Mouse (Mus musculus) kidney, postnatal 4 days (tissue): ENCODE results near the gene Wbp1.

Experiments used
- DNase-seq, 2 experiments: peaks; one replicate each; pipeline ENCODE4 v3.0.0; 2021; ENCODE audit warnings: mixed read lengths in 2 of 2

Gene Wbp1

DNA sequence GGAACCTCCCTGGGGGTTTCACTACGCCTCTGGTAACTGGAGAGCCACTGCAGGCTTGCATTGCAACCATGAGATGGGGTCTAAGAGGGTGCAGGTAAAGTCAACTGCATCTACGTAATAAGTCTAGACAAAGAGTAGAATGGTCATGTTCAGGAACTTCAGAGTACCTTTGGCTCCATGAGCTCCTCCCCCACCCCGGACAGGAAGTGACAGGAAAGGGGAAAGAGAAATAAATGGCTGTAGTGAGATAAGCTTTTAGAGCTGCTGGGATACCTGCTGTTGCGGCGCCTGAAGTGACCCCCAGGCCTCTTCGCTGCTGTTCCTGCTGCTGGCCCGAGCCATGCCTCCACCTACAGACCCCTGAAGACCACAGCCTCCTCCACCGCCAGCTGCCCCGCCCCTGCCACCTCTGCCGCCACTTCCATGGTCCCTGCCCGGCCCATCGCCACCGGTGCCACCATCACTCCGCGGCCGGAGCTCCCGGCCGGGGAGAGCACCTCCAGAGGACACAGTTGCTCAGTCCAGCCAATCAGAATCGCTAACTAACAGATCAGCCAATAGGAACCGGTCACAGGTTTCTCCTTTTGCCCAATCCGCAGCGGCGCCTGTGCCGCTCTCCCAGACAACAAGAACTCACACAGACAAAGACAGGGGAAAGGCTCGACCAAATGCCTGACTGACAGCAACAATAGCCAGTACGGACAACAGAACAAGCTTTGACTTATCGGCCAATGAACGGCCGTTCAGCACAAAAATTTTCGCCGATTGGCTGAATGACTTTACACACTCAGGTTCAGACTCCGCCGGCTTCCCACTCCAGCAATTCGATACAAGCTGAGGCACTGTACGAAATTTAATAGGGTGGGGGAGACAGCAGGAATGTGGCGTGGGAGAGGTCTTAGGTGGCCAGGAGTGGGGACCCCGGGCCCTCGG lies at the start of gene Wbp1:
Wbp1 (minus strand) TSS at position 630 of the 933 bp plus-strand sequence.
- peak; percentile 88 to 94 for DNase-seq

DNA sequence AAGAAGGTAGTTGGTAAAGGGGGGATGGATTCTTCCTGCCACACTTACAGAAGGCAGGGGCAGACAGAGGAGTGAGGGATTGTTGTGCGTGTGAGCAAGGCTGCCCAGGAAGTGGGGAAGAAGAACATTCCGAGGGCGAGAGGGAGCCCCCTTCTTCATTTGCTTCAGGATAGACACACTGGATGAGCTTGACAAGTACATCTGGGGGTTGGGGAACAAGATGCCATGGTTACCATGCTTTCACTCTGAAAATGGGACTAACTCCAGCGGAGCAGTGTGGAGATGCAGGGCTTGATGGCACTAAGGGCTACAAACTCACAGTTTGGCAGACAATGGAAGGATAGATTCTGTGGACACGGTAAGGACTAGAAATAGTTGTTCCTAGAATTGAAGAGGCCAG lies 49.7 kb upstream of the Wbp1 start:
- no peak for DNase-seq

DNA sequence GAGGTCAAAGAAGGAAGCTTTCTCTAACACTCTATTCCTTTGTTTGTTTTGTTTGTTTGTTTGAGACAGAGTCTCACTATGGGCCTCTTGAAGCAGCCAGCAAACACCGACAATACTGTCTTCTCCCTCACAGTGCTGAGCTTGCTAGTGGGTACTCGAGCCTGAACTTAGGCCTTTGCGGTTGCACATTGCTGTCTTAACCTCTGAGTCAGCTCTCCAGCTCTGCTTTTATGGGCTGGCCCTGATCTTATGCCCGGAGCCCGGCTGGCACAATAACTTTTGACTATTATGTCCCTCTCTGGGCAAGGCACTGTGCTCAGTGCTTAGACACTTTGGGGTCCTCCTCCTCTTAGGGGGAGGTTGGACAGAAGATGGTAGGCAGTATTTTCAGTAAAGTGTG lies 48.5 kb upstream of the Wbp1 start:
- DNase-seq: peak in 1 of 2 experiments; percentile 21

DNA sequence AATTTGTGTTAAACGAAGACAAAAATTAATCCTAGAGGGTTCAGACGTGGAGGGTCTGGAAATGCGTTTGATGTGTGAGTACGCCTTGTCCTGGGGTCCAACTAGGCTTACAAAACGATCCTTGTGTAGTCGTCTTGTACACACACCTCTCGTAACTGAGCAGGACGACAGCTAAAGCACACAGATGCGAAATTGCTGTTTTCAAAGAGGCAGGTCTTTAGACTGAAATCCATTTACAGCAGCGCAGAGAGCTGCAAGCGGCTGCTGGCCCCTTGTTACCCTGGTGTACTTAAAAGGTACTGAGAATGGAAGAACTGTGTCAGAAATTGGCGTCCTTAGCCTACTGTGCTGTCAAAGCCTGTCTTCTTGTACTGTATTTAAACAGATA lies 44.9 kb upstream of the Wbp1 start:
- DNase-seq: no peak

DNA sequence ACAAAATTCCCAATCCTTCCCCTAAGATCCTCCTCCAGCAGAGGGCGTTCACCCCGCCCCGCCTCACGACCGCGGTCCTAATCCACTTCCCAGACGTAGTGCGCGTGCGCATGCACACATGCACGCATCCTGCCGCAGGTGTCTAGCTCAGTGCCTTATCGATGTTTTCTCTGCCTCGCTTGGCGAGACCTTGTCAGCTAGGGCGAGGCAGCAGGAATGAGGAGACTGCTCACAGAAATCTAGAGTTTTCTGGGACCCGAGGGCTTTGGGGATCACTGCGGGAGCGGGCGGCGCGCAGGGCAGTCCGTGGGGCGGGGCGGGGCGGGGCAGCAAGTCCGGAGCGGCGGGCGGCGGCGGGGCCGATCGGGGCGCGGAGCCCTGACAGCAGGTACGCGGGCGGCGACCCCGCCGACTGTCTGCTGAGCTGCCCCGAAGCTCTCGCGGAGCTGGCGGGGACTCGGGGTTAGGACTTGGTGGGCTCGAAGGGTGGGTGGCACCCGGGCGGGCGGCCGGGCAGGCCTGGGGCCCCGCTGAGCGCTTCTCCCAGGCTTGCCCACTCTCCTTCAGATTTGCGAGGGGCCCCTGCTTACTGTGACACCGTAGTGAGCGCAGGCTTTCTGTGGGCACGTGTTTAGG lies 44.4 kb upstream of the Wbp1 start, which contains the start of gene Dctn1:
Dctn1 (plus strand) TSS at position 314 of the 636 bp plus-strand sequence.
- DNase-seq: peak; percentile 96 to 98

DNA sequence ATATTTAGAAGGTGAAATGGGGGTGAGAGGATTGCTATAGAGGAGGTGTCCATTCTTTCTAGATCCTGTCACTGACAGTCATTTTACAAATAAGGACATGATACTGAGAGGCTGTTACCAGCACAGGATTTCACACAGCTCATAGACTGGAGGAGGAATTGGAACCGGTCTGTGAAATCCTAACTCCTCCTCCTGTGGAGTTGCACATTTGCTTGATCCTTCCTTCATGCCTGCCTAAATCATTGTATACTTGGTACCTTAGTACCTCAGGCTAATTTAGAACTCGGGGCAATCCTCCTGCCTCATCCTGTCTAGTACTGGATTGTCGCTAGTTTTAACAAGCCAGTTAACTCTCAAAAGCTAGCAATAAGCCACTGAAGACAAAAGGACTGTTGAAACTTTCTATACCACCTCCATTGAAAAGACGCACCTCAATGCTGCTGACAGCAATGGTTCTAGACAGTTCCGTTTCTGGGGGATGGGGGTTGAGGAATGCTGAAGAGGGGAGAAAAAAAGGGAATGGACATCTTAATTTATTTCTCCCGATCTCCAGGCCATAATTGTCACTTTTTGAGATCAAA lies 43.8 kb upstream of the Wbp1 start:
- DNase-seq: no peak

DNA sequence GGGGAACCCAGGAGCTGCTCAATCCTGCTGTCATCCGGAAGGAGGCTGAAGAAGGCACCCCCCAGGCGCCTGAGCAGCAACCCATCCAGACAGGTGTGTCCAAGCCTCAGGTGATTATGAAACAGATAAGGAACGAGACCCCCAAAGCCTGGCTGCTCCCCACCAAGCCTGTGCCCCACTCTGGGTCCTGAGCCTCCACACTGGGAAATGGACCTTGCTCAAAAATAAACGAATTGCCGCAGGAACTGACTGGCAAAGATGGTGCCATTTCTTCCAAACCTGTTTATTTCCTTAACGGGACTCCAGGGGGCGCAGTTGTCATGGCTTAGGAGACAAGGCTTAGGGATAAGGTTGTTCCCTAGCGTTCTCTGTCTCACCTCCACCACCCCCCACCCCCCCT lies 41.3 kb upstream of the Wbp1 start:
- DNase-seq: peak; percentile 77 to 83

DNA sequence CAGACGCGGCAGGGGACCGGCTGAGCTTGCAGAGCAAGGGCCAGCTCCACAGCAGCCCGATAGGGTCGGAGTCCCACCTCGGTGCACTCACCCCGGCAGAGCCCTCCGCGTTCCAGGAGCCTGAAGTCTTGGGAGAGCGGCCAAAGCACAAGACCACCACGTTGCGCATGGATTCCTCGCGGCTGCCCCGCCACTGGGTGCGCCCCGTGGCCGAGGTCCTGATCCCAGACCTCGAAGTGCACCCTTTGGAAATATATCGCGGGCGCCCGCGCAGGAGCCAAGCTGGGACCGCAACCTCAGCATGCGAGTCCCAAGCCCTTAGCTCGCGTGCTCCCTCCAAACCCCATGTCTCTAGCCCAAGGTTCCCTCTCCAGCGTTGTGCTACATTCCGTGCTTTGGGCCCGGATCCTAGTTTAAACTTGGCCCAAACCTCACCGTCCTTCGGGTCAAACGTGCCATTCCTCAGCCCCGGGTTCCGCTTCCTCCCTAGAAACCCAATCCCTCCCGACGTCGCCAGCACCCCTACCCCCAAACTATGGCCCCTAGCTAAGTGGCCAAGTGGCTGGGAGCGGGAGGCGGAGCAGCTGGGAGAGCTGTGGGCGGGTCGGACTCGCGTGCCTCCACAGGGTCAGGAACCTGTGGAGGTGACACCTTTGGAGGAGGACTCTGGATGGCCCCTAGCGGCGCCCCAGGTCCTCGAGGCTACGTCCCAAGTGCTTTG lies 40.7 kb upstream of the Wbp1 start:
- DNase-seq: peak; percentile 57 to 71

DNA sequence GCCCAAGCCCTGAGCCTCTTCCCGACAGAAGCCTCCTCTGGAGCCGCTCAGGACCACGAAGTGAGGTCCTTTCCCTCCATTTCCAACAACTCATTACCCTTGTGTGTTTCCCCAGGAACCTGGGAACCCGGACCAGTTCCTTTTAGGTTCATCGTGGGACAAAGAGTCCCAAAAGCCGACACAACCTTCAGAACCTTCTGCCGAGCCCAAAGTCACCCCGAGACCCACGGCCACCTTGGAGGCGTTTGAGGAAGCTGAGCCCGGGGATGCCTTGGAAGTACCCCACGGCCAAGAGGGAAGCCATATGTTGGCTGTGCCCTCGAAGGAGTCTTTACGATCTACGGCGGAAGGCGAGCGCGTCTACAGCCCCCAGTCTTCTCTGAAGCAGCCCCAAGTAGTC lies 40.1 kb upstream of the Wbp1 start:
- no peak for DNase-seq

DNA sequence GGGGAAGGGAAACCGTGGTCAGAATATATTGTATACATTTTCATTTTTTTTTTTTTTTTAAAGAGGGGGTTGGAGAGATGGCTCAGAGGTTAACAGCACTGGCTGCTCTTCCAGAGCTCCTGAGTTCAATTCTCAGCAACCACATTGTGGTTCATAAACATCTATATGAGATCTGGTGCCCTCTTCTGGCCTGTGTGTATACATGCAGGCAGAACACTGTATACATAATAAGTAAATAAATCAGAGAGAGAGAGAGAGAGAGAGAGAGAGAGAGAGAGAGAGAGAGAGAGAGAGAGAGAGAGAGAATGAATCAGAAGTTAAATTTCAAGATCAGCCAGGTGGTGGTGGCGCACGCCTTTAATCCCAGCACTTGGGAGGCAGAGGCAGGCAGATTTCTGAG lies 38.1 kb upstream of the Wbp1 start:
- peak in 1 of 2 experiments; percentile 39 for DNase-seq

DNA sequence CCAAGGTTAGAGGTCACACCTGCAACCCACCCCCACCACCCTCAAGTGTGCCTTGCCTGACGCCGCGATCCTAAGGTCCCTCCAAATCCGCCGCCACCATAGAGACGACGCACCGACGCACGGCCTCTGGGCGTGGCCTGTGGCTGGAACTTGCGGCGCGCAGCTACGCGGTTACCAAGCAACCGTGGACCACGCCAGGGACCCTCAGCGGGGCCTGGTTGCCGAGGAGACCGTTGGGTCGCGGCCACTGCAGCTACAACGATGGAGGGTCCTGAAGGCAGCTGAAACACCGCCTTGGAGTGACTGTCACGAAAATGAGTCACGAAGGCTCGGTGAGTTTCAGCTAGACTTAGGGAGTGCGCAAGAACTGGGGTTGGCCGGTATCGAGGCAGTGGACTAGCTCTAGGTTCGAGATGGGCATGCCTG lies 34.9 kb upstream of the Wbp1 start, which contains the start of the genes Wdr54 and 1700003E16Rik:
Wdr54 (minus strand) TSS at position 139 of the 426 bp plus-strand sequence.
1700003E16Rik (plus strand) TSS at position 146 of the 426 bp plus-strand sequence.
- peak; percentile 83 to 85 for DNase-seq

DNA sequence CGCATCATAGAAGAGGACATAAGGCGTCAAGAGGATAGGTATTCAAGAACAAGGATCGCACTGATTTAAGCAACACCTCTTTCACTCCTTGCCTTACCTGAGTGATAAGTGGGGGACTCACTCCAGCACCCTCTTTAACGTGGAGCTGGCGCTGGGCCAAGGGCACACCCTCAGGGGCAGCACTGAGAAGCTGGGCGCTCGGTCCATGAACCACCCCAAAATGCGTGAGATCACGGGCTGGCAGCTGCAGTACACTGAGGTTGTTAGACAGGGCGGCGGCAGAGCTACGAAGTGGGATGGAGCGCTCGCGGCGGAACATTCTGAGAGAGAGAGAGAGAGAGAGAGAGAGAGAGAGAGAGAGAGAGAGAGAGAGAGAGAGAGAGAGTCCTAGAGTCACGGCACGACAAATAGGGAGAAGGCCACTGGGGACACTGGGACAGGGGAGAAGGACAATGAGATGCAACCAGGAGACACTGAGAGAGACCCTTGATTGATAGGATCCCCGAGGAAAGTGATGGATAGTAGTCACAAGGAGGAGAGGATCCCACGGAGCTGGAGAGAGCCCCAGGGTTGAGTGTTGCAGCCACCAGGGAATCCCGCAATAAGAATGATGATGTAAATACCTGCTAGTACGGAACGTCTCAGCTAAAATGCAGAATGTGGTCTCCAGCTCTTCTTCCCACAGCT lies 34.3 kb upstream of the Wbp1 start:
- DNase-seq: peak in 1 of 2 experiments; percentile 27

DNA sequence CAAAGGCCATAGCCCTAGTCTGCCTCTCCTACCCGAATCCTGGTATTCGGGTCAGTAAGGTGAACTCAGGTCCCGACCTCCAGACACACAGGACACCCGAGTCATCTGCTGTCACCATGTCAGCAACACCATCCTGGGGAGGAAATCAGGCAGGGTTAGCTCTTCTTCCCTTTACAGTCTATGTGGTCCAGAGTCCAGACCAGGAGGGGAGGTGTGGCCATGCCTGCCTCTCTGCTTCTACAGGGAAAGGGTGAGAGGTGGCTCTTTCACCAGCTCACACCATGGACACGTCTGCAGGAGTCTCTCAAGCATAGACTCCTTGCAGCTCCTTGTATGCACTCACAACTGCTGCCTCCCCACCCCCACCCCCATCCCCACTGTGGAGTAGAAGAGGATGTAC lies 32.1 kb upstream of the Wbp1 start:
- DNase-seq: no peak

DNA sequence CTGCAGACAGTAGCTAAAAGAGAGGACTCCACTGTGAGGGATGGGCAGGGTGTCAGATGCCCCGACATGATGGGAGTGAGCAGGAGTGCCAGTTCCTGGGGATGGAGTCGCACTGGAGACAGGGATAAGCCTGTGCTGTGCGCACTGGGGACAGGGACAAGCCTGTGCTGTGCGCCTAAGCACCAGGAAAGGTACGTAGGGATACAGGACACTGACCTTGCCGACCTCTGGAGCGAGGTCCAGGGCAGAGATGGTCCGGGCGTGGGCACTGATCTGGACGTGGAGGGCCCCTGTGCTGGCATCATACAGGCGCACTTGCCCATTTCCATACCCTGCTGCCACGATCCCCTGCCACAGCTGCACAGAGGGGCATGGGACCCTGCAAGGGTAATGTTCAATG lies 31.7 kb upstream of the Wbp1 start:
- DNase-seq: no peak

DNA sequence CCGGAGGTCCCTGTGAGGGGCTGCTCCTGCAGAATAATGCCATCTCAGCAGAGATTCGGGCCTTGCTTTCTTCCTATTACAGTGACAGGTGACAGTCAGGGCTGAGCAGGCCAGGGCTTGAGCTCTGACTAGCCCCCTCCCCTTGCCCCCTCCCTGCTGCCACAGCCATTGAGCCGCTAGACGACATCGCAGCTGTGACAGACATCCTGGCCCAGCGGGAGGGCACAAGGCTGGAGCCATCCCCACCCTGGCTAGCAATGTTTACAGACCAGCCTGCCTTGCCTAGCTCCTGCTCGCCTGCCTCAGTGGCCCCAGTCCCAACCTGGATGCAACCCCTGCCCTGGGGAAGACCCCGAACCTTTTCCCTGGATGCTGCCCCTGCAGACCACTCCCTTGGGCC lies 30.4 kb upstream of the Wbp1 start:
- DNase-seq: no peak

DNA sequence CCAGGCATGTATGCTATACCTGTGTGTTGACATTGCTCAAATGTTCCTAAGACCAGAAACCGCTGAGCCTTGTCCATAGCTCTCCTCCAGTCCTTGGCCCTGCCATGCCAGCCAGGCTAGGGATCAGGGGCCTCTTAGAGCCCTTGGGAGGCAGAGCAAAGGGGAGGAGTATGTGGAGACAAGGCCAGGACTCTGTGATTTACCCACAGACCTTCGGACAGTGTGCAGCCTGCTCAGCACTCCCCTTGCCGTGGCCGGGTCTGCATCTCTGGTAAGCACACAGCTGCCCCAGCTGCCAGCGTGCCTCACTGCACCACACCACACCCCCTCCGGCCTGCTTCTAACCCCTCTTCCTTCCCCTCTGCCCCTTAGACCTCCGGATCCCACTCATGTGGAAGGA lies 25.9 kb upstream of the Wbp1 start:
- peak in 1 of 2 experiments; percentile 50 for DNase-seq

DNA sequence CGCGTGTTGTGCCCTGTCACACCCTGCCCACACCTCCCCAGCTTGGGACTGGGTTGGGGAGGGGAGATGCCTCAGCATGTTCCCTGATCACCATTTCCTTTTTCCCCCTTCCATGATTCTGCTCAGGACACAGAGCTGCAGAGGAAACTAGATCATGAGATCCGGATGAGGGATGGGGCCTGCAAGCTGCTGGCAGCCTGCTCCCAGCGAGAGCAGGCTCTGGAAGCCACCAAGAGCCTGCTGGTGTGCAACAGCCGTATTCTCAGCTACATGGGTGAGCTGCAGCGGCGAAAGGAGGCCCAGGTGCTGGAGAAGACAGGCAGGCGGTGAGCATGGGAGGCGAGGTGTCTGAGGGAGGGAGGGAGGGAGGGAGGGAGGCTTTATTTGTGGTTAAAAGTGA lies 24.4 kb upstream of the Wbp1 start:
- DNase-seq: no peak

DNA sequence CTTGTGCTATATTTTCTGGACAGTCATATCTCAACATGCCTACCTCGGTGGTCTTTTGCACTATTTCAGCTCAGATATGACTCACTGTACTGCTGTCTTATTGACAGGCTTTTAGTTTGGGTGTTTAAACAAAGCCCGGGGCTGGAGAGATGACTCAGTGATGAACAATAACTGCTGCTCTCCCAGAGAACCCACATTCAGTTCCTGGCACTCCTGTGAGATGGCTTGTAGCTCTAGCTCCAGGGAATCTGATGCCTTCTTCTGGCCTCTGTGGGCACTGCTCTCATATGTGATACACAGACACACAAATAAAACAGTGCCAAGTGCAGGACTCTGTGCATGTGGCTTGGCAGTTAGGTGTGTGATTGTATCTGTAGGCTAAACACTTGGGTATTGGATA lies 23.9 kb upstream of the Wbp1 start:
- no peak for DNase-seq

DNA sequence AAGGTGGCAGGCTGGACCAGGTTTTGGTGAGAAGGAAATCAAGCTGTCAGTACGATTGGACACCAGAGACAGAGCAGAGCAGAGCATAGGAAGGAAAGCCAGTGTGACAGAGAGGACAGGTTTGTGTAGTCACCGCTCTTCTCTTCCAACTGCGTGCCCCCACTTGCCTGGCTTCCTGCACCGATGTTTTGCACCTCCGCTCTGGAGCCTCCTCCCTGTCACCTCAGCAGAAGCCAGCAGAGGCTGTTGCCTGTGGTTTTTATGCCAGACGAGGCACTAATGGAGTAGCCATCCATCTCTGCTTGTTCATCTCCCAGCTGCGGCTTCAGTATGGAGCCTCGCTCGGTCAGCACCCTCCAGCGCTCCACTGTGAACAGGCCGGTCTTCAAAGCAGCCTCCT lies 21.5 kb upstream of the Wbp1 start:
- no peak for DNase-seq

DNA sequence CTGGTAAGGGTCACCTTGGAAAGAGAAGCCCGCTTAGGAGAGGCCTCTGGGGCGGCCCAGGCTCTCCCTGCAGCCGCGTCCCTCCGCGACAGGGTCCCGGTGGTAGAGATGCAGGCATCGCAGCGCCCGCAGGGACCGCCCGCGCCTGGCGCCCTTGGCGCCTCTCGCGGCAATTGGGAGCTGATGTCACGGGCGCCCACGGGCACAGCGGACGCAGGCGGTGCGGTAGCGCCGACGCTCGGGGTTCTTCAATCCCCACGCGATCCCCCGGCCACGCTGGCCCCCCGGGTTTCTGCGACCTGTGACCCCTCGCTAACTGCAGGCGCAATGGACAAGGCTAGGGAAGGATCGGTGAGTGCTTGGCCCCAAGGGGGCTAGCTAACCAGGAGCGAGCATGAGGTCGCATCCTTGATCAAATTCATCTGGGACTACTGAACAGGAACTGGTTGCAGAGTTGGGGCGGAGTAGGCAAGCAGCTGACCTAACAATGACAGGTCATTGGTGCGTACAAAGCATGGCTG lies 20.9 kb upstream of the Wbp1 start:
- peak; percentile 47 to 64 for DNase-seq

DNA sequence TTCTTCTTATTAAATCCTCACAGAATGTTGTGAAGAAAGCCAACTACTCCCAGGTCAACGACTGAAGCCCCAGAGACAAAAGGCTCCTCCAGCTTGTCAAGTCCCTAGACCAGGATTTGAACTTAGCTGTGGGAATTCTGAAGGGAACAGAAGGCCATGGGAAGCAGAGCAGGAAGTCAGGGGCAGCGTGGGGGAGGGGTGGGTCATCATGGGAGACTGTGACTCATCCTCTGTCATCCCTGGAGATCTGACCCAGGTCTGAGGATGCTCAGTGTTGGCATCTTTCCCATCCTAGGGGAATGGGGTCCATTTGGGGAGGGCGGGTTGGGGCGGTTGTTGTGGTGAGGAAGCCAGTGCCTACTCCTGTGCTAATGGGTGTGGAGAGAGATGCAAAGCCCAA lies 20.3 kb upstream of the Wbp1 start:
- DNase-seq: peak; percentile 39 to 49

DNA sequence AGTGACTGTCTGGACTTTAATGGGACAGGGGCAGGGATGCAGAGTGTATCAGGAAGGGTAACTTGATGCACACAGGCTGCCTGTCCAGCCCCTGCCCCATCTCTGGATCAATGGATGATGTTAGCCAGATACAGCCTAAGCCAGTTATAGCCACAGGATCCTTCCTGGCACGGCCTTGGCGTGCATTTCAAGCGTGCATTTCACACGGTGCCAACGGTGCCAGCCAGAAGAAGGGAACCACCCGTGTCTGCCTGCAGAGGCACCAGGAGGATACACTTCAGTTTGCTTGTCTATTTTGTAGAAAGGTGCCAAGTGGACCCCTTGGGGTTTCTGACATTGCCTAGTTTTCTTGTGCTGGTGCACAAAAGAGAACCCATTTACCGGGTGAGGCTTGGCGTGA lies 18.7 kb upstream of the Wbp1 start:
- DNase-seq: no peak
